Mouse (Mus musculus) cerebellum, postnatal 25 days (tissue): ENCODE measurements around the gene Tmem220.
"Not testable (repeated sequence)": the region's sequence is repeated elsewhere in the genome, so short reads cannot be mapped to it uniquely, and the experiment has no call there.

Experiments used
- DNase-seq, 2 experiments: peaks; one replicate each; pipeline ENCODE4 v3.0.0; 2021; ENCODE audit warnings: mixed read lengths in 2 of 2

The Tmem220 gene

GRCm38 (mm10) chr11:67019711-67020475 is 5.1 kb upstream of the Tmem220 start:
- no peak for DNase-seq

- DNase-seq = peak; percentile 66 to 83
Measured at GRCm38 (mm10) chr11:67020948-67021347, 4.0 kb upstream of the Tmem220 start.

- peak in 1 of 2 experiments; percentile 22 for DNase-seq
Measured at GRCm38 (mm10) chr11:67022354-67023115, 2.4 kb upstream of the Tmem220 start.

GRCm38 (mm10) chr11:67023191-67023590 is 1.8 kb upstream of the Tmem220 start:
- DNase-seq = not testable (repeated sequence)

GRCm38 (mm10) chr11:67023802-67024340 is 1.1 kb upstream of the Tmem220 start:
- no peak for DNase-seq

- no peak for DNase-seq
Measured at GRCm38 (mm10) chr11:67030904-67031602, 6.1 kb downstream of the Tmem220 start.

- no peak for DNase-seq
Measured at GRCm38 (mm10) chr11:67031603-67031915, 6.6 kb downstream of the Tmem220 start.

- no peak for DNase-seq
Measured at GRCm38 (mm10) chr11:67034775-67035485, 10.0 kb downstream of the Tmem220 start.

- DNase-seq = no peak
Measured at GRCm38 (mm10) chr11:67036229-67036628, 11.3 kb downstream of the Tmem220 start.

GRCm38 (mm10) chr11:67036892-67037291 is 11.9 kb downstream of the Tmem220 start:
- no peak for DNase-seq

- DNase-seq = no peak
Measured at GRCm38 (mm10) chr11:67039799-67040198, 14.8 kb downstream of the Tmem220 start.

- no peak for DNase-seq
Measured at GRCm38 (mm10) chr11:67040483-67040882, 15.5 kb downstream of the Tmem220 start.

- DNase-seq = no peak
Measured at GRCm38 (mm10) chr11:67043007-67043406, 18.1 kb downstream of the Tmem220 start.

GRCm38 (mm10) chr11:67044959-67045358 is 20.0 kb downstream of the Tmem220 start:
- DNase-seq = no peak

- no peak for DNase-seq
Measured at GRCm38 (mm10) chr11:67047199-67047598, 22.2 kb downstream of the Tmem220 start.

- no peak for DNase-seq
Measured at GRCm38 (mm10) chr11:67048496-67048895, 23.5 kb downstream of the Tmem220 start.

- DNase-seq = no peak
Measured at GRCm38 (mm10) chr11:67049256-67049655, 24.3 kb downstream of the Tmem220 start.

- no peak for DNase-seq
Measured at GRCm38 (mm10) chr11:67051676-67052320, 26.8 kb downstream of the Tmem220 start.

- peak; percentile 88 to 91 for DNase-seq
Measured at GRCm38 (mm10) chr11:67052321-67052952, 27.5 kb downstream of the Tmem220 start, which contains the start of the genes Adprm and Sco1. TSS of gene Adprm (minus strand) at chr11:67052594. TSS of gene Sco1 (plus strand) at chr11:67052670.

- no peak for DNase-seq
Measured at GRCm38 (mm10) chr11:67054754-67055365, 29.9 kb downstream of the Tmem220 start.

- no peak for DNase-seq
Measured at GRCm38 (mm10) chr11:67061311-67061710, 36.4 kb downstream of the Tmem220 start.
